Mouse (Mus musculus): ENCODE data around the gene Ttc26. TPM values are rescaled to one million over a fixed set of nuclear protein-coding genes. Genes with fewer than 3 reads are reported as not detected.
"Not testable (repeated sequence)": the region's sequence is repeated elsewhere in the genome, so short reads cannot be mapped to it uniquely, and the experiment has no call there.

Gene Ttc26
- total RNA-seq, 1 experiment from 2014 or later, result 12.8 TPM

- no peak for ATAC-seq (replicated peaks in 1 of 2; ENCODE audit: insufficient read depth in 1 of 2, low FRiP score in 2 of 2, low TSS enrichment in 1 of 2, low read depth in 1 of 2, poor library complexity in 2 of 2, severe bottlenecking in 2 of 2)
These were observed 523 bp upstream of the Ttc26 start for GRCm38 (mm10) chr6:38380764-38381128.

GRCm38 (mm10) chr6:38389671-38390070 is 8.4 kb downstream of the Ttc26 start:
- ATAC-seq (replicated peaks in 1 of 2; ENCODE audit: insufficient read depth in 1 of 2, low FRiP score in 2 of 2, low TSS enrichment in 1 of 2, low read depth in 1 of 2, poor library complexity in 2 of 2, severe bottlenecking in 2 of 2), result no peak

GRCm38 (mm10) chr6:38432457-38432856 is 51.2 kb downstream of the Ttc26 start:
- not testable (repeated sequence) for ATAC-seq (replicated peaks in 1 of 2; ENCODE audit: insufficient read depth in 1 of 2, low FRiP score in 2 of 2, low TSS enrichment in 1 of 2, low read depth in 1 of 2, poor library complexity in 2 of 2, severe bottlenecking in 2 of 2)

GRCm38 (mm10) chr6:38433261-38434033 is 52.2 kb downstream of the Ttc26 start, which contains the start of gene Ubn2:
TSS of gene Ubn2 (plus strand) at chr6:38433950.
- peak; percentile 94 to 95 for ATAC-seq (replicated peaks in 1 of 2; ENCODE audit: insufficient read depth in 1 of 2, low FRiP score in 2 of 2, low TSS enrichment in 1 of 2, low read depth in 1 of 2, poor library complexity in 2 of 2, severe bottlenecking in 2 of 2)

GRCm38 (mm10) chr6:38434055-38435023 is 53.1 kb downstream of the Ttc26 start:
- peak in 1 of 2 experiments; percentile 30; a peak in 2 of 4 replicates for ATAC-seq (replicated peaks in 1 of 2; ENCODE audit: insufficient read depth in 1 of 2, low FRiP score in 2 of 2, low TSS enrichment in 1 of 2, low read depth in 1 of 2, poor library complexity in 2 of 2, severe bottlenecking in 2 of 2)

GRCm38 (mm10) chr6:38443842-38444241 is 62.6 kb downstream of the Ttc26 start:
- no peak for ATAC-seq (replicated peaks in 1 of 2; ENCODE audit: insufficient read depth in 1 of 2, low FRiP score in 2 of 2, low TSS enrichment in 1 of 2, low read depth in 1 of 2, poor library complexity in 2 of 2, severe bottlenecking in 2 of 2)

- ATAC-seq (replicated peaks in 1 of 2; ENCODE audit: insufficient read depth in 1 of 2, low FRiP score in 2 of 2, low TSS enrichment in 1 of 2, low read depth in 1 of 2, poor library complexity in 2 of 2, severe bottlenecking in 2 of 2), result no peak
These were observed 67.0 kb downstream of the Ttc26 start for GRCm38 (mm10) chr6:38448295-38448694.

GRCm38 (mm10) chr6:38453049-38453448 is 71.8 kb downstream of the Ttc26 start:
- no peak for ATAC-seq (replicated peaks in 1 of 2; ENCODE audit: insufficient read depth in 1 of 2, low FRiP score in 2 of 2, low TSS enrichment in 1 of 2, low read depth in 1 of 2, poor library complexity in 2 of 2, severe bottlenecking in 2 of 2)

- not testable (repeated sequence) for ATAC-seq (replicated peaks in 1 of 2; ENCODE audit: insufficient read depth in 1 of 2, low FRiP score in 2 of 2, low TSS enrichment in 1 of 2, low read depth in 1 of 2, poor library complexity in 2 of 2, severe bottlenecking in 2 of 2)
These were observed 75.2 kb downstream of the Ttc26 start for GRCm38 (mm10) chr6:38456425-38456824.

- no peak for ATAC-seq (replicated peaks in 1 of 2; ENCODE audit: insufficient read depth in 1 of 2, low FRiP score in 2 of 2, low TSS enrichment in 1 of 2, low read depth in 1 of 2, poor library complexity in 2 of 2, severe bottlenecking in 2 of 2)
These were observed 76.8 kb downstream of the Ttc26 start for GRCm38 (mm10) chr6:38458075-38458474.

- ATAC-seq (replicated peaks in 1 of 2; ENCODE audit: insufficient read depth in 1 of 2, low FRiP score in 2 of 2, low TSS enrichment in 1 of 2, low read depth in 1 of 2, poor library complexity in 2 of 2, severe bottlenecking in 2 of 2), result no peak
These were observed 88.3 kb downstream of the Ttc26 start for GRCm38 (mm10) chr6:38469591-38469990.

Other genes with a start within 250 kb of the Ttc26 start
- 2.7 and 3.3 TPM in 2 replicates for gene D630045J12Rik, start 127.5 kb upstream of the Ttc26 start, total RNA-seq (2017)
- 5.3 and 6.9 TPM in 2 replicates for gene Zc3hav1l, start 82.2 kb upstream of the Ttc26 start, total RNA-seq (2017)
- 59.7 and 61.6 TPM in 2 replicates for gene Zc3hav1, start 26.9 kb upstream of the Ttc26 start, total RNA-seq (2017)
- gene Ubn2, start 52.5 kb downstream of the Ttc26 start, total RNA-seq (2017), result 20.7 and 26.6 TPM in 2 replicates
- gene Fmc1, start 152.0 kb downstream of the Ttc26 start, total RNA-seq (2017), result 40.5 and 47.7 TPM in 2 replicates
- gene Luc7l2, start 169.9 kb downstream of the Ttc26 start, total RNA-seq (2017), result 342 and 369 TPM in 2 replicates